Mouse (Mus musculus) forelimb bud, embryonic 11.5 days (tissue): ENCODE measurements at regions not wholly inside any gene's neighbourhood (a gene's known extent, or its start where the extent isn't known, plus 50 kb on each side); places are given as distances from the start of the nearest gene placed in this dataset.

Source experiments
- DNase-seq: peaks from one replicate; pipeline ENCODE4 v3.0.0-alpha.2; 2012; ENCODE audit warnings: low read depth, low spot score

GRCm38 (mm10) chr1:169156875-169157274 lies 374.4 kb downstream of the Nuf2 start:
- DNase-seq = no peak

DNA sequence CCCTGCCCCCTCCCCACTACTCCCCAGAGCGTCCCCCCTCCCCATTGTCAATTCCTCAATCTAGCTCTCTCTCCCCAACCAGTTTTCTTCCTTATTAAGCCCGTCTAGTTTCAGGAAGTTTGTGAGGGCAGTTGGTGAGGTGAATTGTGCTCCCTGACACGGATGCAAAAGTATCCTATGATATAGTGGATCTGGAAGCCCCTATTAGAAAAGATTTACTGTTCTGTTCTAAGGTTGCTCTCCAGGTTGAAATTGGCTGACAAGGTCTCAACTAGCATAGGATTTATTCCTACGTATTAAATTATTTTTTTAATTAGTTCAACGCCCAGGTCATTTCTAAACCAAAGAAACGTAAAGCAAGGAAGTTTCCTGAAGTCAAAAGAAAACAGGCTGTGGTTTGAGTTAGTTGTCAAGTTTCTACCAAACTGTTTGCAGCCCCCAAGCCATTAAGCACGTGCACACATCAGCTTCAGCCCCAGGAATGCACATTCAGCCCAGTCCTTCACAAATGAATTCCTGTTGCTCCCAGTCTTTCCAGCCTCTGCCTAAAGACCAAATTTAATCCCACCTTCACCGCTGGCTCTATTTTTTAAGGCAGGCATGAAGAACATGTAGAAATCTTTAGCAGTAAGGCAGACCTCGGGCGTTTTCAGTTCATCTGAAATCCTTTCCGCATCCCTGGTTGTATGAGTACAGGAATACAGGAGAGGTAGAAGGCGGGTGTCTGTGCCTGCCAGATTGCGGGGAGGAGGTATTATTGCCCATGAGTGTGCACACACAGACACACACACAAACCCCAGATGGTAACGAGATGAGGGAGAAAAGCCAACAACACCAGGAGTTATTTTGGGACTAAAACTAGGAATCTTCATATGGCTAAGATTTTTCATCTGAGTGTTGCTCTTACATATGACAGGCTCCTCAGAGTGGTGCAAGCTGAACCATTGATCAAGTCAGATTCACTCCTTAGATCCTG lies 375.5 kb downstream of the Nuf2 start:
- DNase-seq = no peak

GRCm38 (mm10) chr1:169142216-169142615 lies 389.0 kb downstream of the Nuf2 start:
- no peak for DNase-seq

- no peak for DNase-seq
These were observed 391.2 kb downstream of the Nuf2 start for GRCm38 (mm10) chr1:169140056-169140455.

DNA sequence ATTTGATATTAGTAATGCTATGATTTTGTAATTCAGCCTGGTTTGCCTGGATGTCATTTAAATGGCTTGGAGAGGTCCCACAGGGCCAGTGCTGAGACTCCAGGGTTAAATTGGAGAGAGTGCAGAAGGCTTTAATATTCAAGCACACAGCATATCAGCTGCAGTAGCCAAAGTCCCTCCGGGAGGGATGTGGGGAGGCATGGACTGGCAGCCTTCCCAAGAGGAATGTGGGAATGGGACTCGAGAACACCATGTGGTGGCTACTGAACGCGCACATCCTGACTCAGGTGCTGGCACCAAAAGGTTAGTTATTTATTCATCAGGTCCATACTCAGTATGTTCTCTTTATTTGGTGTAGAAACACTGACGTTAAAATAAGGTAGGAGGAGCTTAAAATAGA lies 391.8 kb downstream of the Nuf2 start:
- DNase-seq = no peak

- DNase-seq = no peak
These were observed 392.1 kb downstream of the Nuf2 start for GRCm38 (mm10) chr1:169139184-169139486.

DNA sequence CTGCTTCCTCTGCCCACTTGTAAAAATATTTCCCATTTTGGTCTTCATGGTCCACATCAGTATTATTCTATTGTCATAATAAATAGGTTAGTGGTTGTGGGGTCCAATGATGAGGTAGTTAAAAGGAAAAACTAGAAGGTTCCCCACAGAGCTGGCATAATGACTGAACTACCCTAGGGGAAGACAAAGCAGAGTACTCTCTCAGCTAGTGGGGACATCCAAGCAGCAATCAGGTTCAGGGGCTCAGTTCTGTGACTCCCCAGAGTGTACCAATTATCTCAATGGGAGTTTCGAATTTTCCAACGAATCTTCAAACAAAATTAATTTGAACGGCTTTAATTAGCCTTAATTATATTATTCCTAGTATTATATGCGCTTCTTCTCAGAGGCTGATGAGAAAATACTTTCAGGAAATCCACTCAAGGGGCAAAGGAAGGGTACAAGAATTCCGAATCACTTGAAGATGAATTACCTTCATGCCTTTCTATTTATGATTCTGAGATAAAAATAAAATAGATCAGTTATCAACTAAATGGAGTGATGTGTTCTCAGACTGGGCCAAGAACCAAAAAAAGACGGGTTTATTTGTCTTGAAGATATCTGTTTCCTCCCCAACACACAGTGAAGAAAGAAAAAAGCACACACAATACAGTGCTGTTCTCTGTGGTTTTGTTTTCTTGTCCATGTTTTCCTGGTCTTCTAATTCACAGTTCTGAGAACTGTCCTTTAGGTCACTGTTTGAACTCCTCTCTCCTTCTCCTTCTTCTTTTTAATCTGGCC lies 392.7 kb downstream of the Nuf2 start:
- DNase-seq = no peak

DNA sequence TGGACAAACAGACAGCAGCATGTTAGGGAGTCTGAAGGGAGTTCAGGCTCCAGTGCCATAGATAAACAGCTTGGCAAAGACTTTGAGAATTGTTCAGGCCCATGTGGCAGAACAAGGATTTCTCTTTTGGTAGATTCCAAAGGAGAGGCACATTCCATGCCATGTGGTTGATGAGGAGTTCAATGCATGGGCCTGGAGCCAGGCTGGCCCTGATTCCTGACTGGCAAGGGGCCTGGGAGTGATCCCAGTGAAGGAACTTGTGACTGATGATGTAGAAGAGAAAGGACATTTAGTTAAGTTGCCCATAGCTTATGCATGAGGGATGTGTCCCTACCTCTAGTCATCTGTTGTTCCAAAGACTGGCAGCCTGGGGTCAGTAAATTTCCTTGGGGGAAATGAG lies 395.7 kb downstream of the Nuf2 start:
- DNase-seq = no peak

DNA sequence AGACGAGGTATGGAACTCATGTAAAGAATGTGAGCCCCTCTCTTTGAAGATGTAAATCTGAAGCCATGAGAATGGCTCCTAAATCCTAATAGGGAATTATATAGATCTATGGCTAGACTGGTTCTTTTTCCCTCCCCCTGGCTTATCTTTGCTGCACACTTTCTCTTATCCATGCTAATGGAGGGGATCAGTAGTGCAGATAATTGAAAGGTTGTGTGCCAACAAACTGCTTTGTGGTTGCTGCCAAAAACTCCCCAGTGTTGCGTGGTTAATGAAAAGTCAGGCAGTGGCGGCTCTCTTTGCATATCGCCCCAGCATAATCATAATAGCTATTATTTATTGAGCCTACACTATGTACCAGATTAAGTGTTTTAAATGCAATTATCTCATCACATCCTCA lies 427.6 kb downstream of the Nuf2 start:
- DNase-seq = no peak

GRCm38 (mm10) chr1:169103113-169103512 lies 428.2 kb downstream of the Nuf2 start:
- no peak for DNase-seq

DNA sequence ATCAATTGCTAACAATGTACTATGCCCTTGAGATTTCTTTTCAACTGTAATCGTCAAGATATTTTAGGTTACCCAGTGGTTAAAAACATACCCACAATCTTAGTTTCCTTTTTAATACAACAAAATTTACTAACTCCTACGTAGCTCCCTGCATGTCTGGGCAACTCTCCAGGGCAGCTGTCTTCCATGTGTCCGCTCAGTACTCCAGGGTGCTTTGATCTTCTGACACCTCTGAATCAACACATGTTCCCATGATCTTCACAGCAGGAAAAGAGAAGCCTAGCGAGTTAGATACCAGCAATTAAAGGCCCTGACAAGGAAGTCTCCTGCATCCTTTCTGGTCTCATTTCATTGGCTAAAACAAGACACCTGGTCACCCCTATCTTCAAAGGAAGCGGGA lies 432.0 kb downstream of the Nuf2 start:
- DNase-seq = peak; percentile 38

DNA sequence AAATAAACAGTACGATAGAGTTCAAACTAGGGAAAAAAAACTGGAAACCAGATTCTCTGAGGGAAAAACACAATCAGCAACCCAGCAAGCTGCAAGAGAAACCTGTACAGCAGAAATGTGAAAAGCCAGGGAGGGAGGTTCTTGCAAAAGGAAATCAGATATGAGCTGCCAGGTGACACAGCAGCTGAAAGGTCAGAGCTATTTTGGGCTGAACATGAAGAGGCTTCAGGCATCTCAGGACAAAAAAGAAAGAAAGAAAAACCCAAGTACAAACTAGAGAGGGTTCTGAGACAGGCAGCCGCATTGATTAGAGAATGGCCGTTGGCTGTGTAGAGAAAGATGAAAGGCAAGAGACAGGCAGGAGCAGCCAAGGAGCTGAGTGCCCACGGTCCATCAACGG lies 434.5 kb downstream of the Nuf2 start:
- DNase-seq = no peak

GRCm38 (mm10) chr1:169093602-169094354 lies 437.5 kb downstream of the Nuf2 start:
- no peak for DNase-seq

DNA sequence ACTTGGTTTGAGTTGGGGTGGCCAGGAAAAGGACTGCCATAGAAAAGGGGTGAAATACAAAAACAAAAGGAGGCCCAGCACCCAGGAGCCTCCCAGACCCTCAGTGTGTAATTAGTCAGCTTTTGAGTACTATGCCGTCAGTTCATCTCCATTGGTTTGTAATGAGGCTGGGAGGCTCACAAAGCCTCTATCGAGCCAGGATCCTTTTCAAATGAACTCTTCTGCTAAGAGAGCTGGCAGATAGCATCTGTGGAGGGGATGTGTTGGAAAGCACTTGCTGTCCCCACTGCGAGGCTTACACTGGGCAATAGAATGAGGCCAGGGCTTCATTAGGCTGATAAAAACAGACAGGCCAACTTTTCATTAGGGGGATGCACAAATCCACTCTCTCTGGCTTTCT lies 445.2 kb downstream of the Nuf2 start:
- no peak for DNase-seq

GRCm38 (mm10) chr1:169080686-169081085 lies 450.6 kb downstream of the Nuf2 start:
- no peak for DNase-seq

- no peak for DNase-seq
These were observed 454.0 kb downstream of the Nuf2 start for GRCm38 (mm10) chr1:169077228-169077627.

DNA sequence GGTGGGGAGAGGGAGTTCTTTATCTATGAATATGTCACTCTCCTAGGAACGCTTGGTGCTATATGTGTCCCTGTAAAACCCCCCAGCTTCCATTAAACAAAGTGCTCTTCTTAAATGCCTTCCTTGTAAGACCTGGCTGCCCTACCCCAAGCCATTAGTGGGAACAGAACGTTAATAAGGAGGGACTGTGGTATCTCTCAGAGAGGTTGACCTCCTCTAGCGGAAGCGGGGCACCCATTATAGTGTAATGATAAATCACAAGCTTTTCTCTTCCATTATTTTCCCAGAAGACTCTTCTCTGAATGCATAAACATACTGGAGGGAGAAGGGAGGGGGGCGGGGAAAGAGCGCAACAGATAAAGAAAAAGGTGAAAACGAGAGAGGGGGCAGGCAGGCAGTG lies 455.3 kb downstream of the Nuf2 start:
- DNase-seq = no peak

- DNase-seq = no peak
These were observed 459.9 kb downstream of the Nuf2 start for GRCm38 (mm10) chr1:169071366-169071765.

GRCm38 (mm10) chr1:169069647-169070046 lies 461.6 kb downstream of the Nuf2 start:
- no peak for DNase-seq

- no peak for DNase-seq
These were observed 464.5 kb downstream of the Nuf2 start for GRCm38 (mm10) chr1:169066795-169067194.

GRCm38 (mm10) chr1:169060627-169061026 lies 470.6 kb downstream of the Nuf2 start:
- no peak for DNase-seq

- no peak for DNase-seq
These were observed 471.1 kb downstream of the Nuf2 start for GRCm38 (mm10) chr1:169060145-169060544.
